Mouse (Mus musculus) bone marrow, adult 2 months (tissue): Measurements from ENCODE around the gene Heatr5b. TPM values are rescaled to one million over a fixed set of nuclear protein-coding genes. Genes with fewer than 3 reads are reported as not detected.
"Not testable (repeated sequence)": the region's sequence is repeated elsewhere in the genome, so short reads cannot be mapped to it uniquely, and the experiment has no call there.

Experiments
- H3K27ac ChIP-seq: fragments of 200-500 bp; 2 replicates; pipeline ENCODE4 v1.5.1; 2012; ENCODE audit warnings: low read depth, mild to moderate bottlenecking, control low read depth, inconsistent platforms, low read length; ENCODE audit not compliant: control insufficient read depth, poor library complexity, insufficient read depth
- H3K4me1 ChIP-seq: fragments of 200-500 bp; 2 replicates; pipeline ENCODE4 v1.6.1; 2011; ENCODE audit warnings: low read length; ENCODE audit not compliant: control insufficient read depth, insufficient read depth
- H3K4me3 ChIP-seq: fragments of 200-500 bp; replicated peaks from 2 replicates; pipeline ENCODE3; 2011; ENCODE audit warnings: mild to moderate bottlenecking, low read depth, low read length, control low read depth; ENCODE audit not compliant: control insufficient read depth
- CTCF ChIP-seq: fragments of 200-500 bp; IDR thresholded peaks from 2 replicates; pipeline ENCODE4 v1.5.1; 2011; ENCODE audit warnings: low read length, control low read depth; ENCODE audit not compliant: control insufficient read depth, insufficient read depth
- POLR2A ChIP-seq: fragments of 200-500 bp; IDR thresholded peaks from 2 replicates; pipeline ENCODE4 v1.6.1; 2011; ENCODE audit warnings: low read depth, mild to moderate bottlenecking, control low read depth, low read length, borderline replicate concordance; ENCODE audit not compliant: control insufficient read depth
- WGBS: fragments of 180-500 bp; shearing (Covaris S2); methylation state at CpG from one replicate; pipeline ENCODE4 v1.1.7; 2018; 5-methylcytosine and 5-hydroxymethylcytosine counted together
- polyA plus RNA-seq: library from polyadenylated mRNA; stranded (reverse); fragments of >200 nt; gene quantifications from 2 replicates; pipeline ENCODE4 v1.2.4, GENCODE M21; 2011; ENCODE audit warnings: low replicate concordance; ENCODE audit not compliant: missing spikeins, insufficient read depth, insufficient read length

Gene Heatr5b
- polyA plus RNA-seq, 1 experiment, result 5.1 TPM

- TF ChIP-seq POLR2A (no peak), CTCF (no peak)
- H3K4me3 ChIP-seq, result peak overlapping the region; percentile 79
- peak overlapping the region; percentile 72 for H3K27ac ChIP-seq
- no peaks in the 10 kb centered on the region for H3K4me1 ChIP-seq
- WGBS, result 6% methylated on average over 2 of the region's 2 CpGs
Observed at GRCm38 (mm10) chr17:78836056-78836455, 892 bp upstream of the Heatr5b start.

- no peak overlapping the region for H3K4me3 ChIP-seq
- H3K4me1 ChIP-seq, result no peaks in the 10 kb centered on the region
- no peak overlapping the region for H3K27ac ChIP-seq
- 84% methylated on average over 13 of the region's 13 CpGs for WGBS
- no peak for TF ChIP-seq POLR2A
- TF ChIP-seq CTCF, result no peak
Observed at GRCm38 (mm10) chr17:78824346-78824745, 10.8 kb downstream of the Heatr5b start.

GRCm38 (mm10) chr17:78809582-78809981 lies 25.6 kb downstream of the Heatr5b start:
- TF ChIP-seq POLR2A, result no peak
- no peak for TF ChIP-seq CTCF
- H3K4me1 ChIP-seq, result no peaks in the 10 kb centered on the region
- no peak overlapping the region for H3K27ac ChIP-seq
- no peak overlapping the region for H3K4me3 ChIP-seq
- 88% methylated on average over 3 of the region's 3 CpGs for WGBS

GRCm38 (mm10) chr17:78809019-78809418 lies 26.1 kb downstream of the Heatr5b start:
- Histone ChIP-seq H3K27ac (no peak overlapping the region), H3K4me1 (no peaks in the 10 kb centered on the region), H3K4me3 (no peak overlapping the region)
- no peak for TF ChIP-seq POLR2A
- no peak for TF ChIP-seq CTCF

- TF ChIP-seq CTCF (no peak), POLR2A (no peak)
- WGBS, result 98% methylated on average over 1 of the region's 1 CpGs
- Histone ChIP-seq H3K4me1 (no peaks in the 10 kb centered on the region), H3K27ac (no peak overlapping the region), H3K4me3 (no peak overlapping the region)
Observed at GRCm38 (mm10) chr17:78797222-78797621, 37.9 kb downstream of the Heatr5b start.

DNA sequence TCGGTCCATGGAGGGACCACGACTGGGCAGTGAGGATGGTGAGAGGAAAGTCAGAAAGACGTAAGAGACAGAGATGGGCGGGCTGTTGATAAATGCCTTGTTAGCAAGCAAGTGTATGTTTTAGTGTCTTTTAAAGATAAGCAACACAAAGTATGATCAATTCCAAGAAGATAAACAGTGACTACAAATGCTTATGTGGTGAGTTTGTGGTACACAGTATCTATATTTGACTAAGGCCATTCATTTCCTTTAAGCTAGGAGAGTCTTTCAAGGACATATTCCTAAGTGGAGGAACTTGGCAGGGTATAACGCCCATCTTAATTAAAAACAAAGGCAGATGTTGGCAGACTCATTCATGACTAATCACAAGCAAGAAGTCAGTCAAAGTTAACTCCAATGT lies 40.8 kb downstream of the Heatr5b start:
- WGBS, result 70% methylated on average over 5 of the region's 5 CpGs
- no peak overlapping the region for H3K27ac ChIP-seq

DNA sequence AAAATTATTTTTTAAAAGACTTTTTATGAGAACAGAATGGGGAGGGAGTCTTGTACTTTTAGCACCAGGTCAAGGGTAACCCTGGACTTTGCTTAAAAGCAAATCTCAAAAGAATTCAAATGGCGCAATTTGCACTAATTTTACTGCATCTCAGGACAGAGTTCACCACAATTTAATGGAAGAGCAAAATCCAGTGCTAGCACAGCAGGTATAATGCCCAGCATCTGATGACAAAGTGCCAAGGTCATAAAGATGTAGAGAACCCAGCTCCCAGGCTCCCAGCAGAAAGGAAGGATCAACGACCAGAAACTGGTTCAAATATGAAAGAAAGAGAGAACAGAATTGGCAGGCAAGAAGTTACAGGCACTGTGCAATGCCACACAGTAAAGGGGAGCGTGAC lies 43.0 kb downstream of the Heatr5b start:
- no peaks in the 10 kb centered on the region for H3K4me1 ChIP-seq
- TF ChIP-seq POLR2A (no peak), CTCF (no peak)
- H3K27ac ChIP-seq, result no peak overlapping the region
- H3K4me3 ChIP-seq, result no peak overlapping the region
- WGBS, result 90% methylated on average over 3 of the region's 3 CpGs

More for the DNA sequence above, 40.8 kb downstream of the Heatr5b start:
- Histone ChIP-seq H3K4me1 (no peaks in the 10 kb centered on the region), H3K4me3 (no peak overlapping the region)
- TF ChIP-seq CTCF, result no peak
- no peak for TF ChIP-seq POLR2A

GRCm38 (mm10) chr17:78791690-78792070 lies 43.5 kb downstream of the Heatr5b start:
- H3K4me3 ChIP-seq, result no peak overlapping the region
- H3K4me1 ChIP-seq, result no peaks in the 10 kb centered on the region
- TF ChIP-seq CTCF (no peak), POLR2A (no peak)
- 88% methylated on average over 3 of the region's 3 CpGs for WGBS
- no peak overlapping the region for H3K27ac ChIP-seq

DNA sequence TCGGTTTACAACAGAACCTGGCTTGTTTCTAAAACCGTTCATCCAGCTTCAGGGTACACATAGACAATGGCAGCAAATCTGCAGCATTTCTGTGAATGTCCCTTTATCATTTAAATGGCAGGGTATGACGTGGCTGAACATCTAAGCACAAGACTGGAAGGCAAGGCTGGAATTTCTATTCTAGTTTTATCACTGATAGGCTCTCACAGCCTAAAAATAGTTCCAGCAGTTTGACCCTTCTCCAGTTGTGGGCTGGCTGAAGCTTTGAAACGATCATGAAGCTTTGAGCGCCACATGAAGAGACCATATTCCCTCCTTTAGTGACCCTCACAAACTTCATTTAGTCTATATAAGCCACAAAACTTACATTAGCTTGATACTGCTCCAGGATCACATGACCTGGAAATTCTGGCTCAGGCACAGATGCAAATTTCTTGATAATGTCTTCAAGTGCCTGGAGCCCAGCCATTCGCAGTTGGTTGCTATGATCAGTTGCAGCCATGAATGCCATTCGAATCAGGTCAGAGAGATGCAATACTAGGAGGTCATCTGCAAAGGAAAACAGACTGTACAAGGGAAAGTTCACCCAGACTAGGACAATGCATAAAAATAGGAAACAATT lies 44.0 kb downstream of the Heatr5b start:
- TF ChIP-seq CTCF (no peak), POLR2A (no peak)
- Histone ChIP-seq H3K4me1 (no peaks in the 10 kb centered on the region), H3K27ac (no peak overlapping the region), H3K4me3 (no peak overlapping the region)
- WGBS, result 71% methylated on average over 7 of the region's 7 CpGs

DNA sequence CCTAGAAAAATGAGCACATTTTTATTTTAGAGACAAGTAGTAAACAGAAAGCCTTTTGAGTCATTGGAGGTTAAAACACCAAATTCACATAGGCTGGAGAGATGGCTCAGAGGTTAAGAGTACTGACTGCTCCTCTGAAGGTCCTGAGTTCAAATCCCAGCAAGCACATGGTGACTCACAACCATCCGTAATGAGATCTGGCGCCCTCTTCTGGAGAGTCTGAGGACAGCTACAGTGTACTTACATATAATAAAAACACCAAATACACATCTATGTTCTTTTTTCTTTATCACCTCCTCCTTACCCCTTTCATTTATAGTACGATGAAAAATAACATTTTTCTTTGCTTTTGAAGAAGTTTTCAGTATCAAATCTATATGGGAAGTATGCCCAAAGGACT lies 46.9 kb downstream of the Heatr5b start:
- 65% methylated on average over 3 of the region's 3 CpGs for WGBS
- not testable (repeated sequence) for H3K4me1 ChIP-seq

More for the DNA sequence above, 46.9 kb downstream of the Heatr5b start:
- not testable (repeated sequence) for H3K4me3 ChIP-seq, H3K27ac ChIP-seq
